Mouse (Mus musculus) heart, embryonic 10.5 days (tissue): Measurements from ENCODE around the gene Eri3. TPM values are rescaled to one million over a fixed set of nuclear protein-coding genes. Genes with fewer than 3 reads are reported as not detected.

Experiments
- DNase-seq: peaks from one replicate; pipeline ENCODE4 v3.0.0-alpha.2; 2017; ENCODE audit warnings: low spot score
- H3K27ac ChIP-seq: fragments of 300-500 bp; sonication (generic); 2 replicates; pipeline ENCODE4 v1.5.1; 2016; ENCODE audit warnings: mild to moderate bottlenecking
- H3K27me3 ChIP-seq: fragments of 300-500 bp; sonication (generic); 2 replicates; pipeline ENCODE4 v1.6.1; 2016; ENCODE audit warnings: mild to moderate bottlenecking; ENCODE audit not compliant: poor library complexity, insufficient read depth, severe bottlenecking
- H3K36me3 ChIP-seq: fragments of 300-500 bp; sonication (generic); 2 replicates; pipeline ENCODE4 v1.6.1; 2016; ENCODE audit warnings: mild to moderate bottlenecking, moderate library complexity
- H3K4me1 ChIP-seq: fragments of 300-500 bp; sonication (generic); 2 replicates; pipeline ENCODE4 v1.6.1; 2016; ENCODE audit warnings: mild to moderate bottlenecking
- H3K4me3 ChIP-seq: fragments of 300-500 bp; sonication (generic); 2 replicates; pipeline ENCODE4 v1.5.1; 2016; ENCODE audit warnings: mild to moderate bottlenecking, moderate library complexity
- H3K9me3 ChIP-seq: fragments of 300-500 bp; sonication (generic); 2 replicates; pipeline ENCODE4 v1.6.1; 2016; ENCODE audit warnings: mild to moderate bottlenecking, moderate library complexity
- WGBS: fragments of 180-500 bp; shearing (Covaris S2); methylation state at CpG from one replicate; pipeline ENCODE4 v1.1.7; 2016; 5-methylcytosine and 5-hydroxymethylcytosine counted together
- polyA plus RNA-seq: library from polyadenylated mRNA; unstranded; fragments of >200 nt; fragmentation: Nextera tagmentation; extraction: Ambion mirVana; gene quantifications from 2 replicates; pipeline ENCODE4 v1.2.1, GENCODE M21; 2016

Eri3 gene
- polyA plus RNA-seq, 1 experiment from 2014 or later = 118 TPM

- no peaks in the 10 kb centered on the region for H3K27me3 ChIP-seq
- no peaks in the 10 kb centered on the region for H3K9me3 ChIP-seq
- 78% methylated on average over 6 of the region's 6 CpGs for WGBS
- DNase-seq = no peak
- H3K4me3 ChIP-seq = no peak overlapping the region
- peaks cover 17% of the 10 kb centered on the region for H3K4me1 ChIP-seq
- H3K27ac ChIP-seq = no peak overlapping the region
- no peaks in the 10 kb centered on the region for H3K36me3 ChIP-seq
These were observed 3.5 kb upstream of the Eri3 start for GRCm38 (mm10) chr4:117546616-117547015.

GRCm38 (mm10) chr4:117549576-117549975 is 589 bp upstream of the Eri3 start:
- Histone ChIP-seq H3K36me3 (no peaks in the 10 kb centered on the region), H3K4me1 (peaks cover 22% of the 10 kb centered on the region), H3K27me3 (no peaks in the 10 kb centered on the region), H3K4me3 (peak overlapping the region; percentile 93; the same call in 1 of the 2 replicates), H3K27ac (peak overlapping the region; percentile 94), H3K9me3 (no peaks in the 10 kb centered on the region)
- 36% methylated on average over 6 of the region's 6 CpGs for WGBS
- no peak for DNase-seq

- Histone ChIP-seq H3K4me1 (peaks cover 29% of the 10 kb centered on the region), H3K27ac (peak overlapping the region; percentile 94; the same call in 1 of the 2 replicates), H3K36me3 (no peaks in the 10 kb centered on the region), H3K27me3 (no peaks in the 10 kb centered on the region), H3K4me3 (peak overlapping the region; percentile 93), H3K9me3 (no peaks in the 10 kb centered on the region)
- no peak for DNase-seq
- 51% methylated on average over 8 of the region's 8 CpGs for WGBS
These were observed 1.2 kb downstream of the Eri3 start for GRCm38 (mm10) chr4:117551144-117552000.

GRCm38 (mm10) chr4:117555495-117555894 is 5.3 kb downstream of the Eri3 start:
- Histone ChIP-seq H3K36me3 (peaks cover 6% of the 10 kb centered on the region), H3K4me1 (peaks cover 44% of the 10 kb centered on the region), H3K27me3 (no peaks in the 10 kb centered on the region), H3K27ac (no peak overlapping the region), H3K9me3 (no peaks in the 10 kb centered on the region), H3K4me3 (no peak overlapping the region)
- no peak for DNase-seq
- WGBS = 55% methylated on average over 2 of the region's 2 CpGs

- no peak for DNase-seq
- H3K4me1 ChIP-seq = peaks cover 35% of the 10 kb centered on the region
- H3K27me3 ChIP-seq = no peaks in the 10 kb centered on the region
- H3K36me3 ChIP-seq = peaks cover 6% of the 10 kb centered on the region
- no peak overlapping the region for H3K27ac ChIP-seq
- no peak overlapping the region for H3K4me3 ChIP-seq
- H3K9me3 ChIP-seq = no peaks in the 10 kb centered on the region
- WGBS = 52% methylated on average over 5 of the region's 5 CpGs
These were observed 6.2 kb downstream of the Eri3 start for GRCm38 (mm10) chr4:117556372-117556771.

- no peak overlapping the region for H3K27ac ChIP-seq
- WGBS = 52% methylated on average over 5 of the region's 5 CpGs
- no peak for DNase-seq
These were observed 7.0 kb downstream of the Eri3 start for GRCm38 (mm10) chr4:117557068-117557645.

GRCm38 (mm10) chr4:117563967-117564366 is 13.8 kb downstream of the Eri3 start:
- Histone ChIP-seq H3K4me1 (peaks cover 34% of the 10 kb centered on the region), H3K4me3 (no peak overlapping the region), H3K9me3 (no peaks in the 10 kb centered on the region), H3K27me3 (no peaks in the 10 kb centered on the region), H3K36me3 (peaks cover 30% of the 10 kb centered on the region), H3K27ac (no peak overlapping the region)
- 22% methylated on average over 9 of the region's 9 CpGs for WGBS
- DNase-seq = no peak

More at GRCm38 (mm10) chr4:117557068-117557645, 7.0 kb downstream of the Eri3 start:
- H3K9me3 ChIP-seq = no peaks in the 10 kb centered on the region
- H3K27me3 ChIP-seq = no peaks in the 10 kb centered on the region
- no peak overlapping the region for H3K4me3 ChIP-seq
- H3K4me1 ChIP-seq = peaks cover 30% of the 10 kb centered on the region
- peaks cover 7% of the 10 kb centered on the region for H3K36me3 ChIP-seq

- DNase-seq = no peak
- no peak overlapping the region for H3K27ac ChIP-seq
- no peak overlapping the region for H3K4me3 ChIP-seq
- WGBS = 72% methylated on average over 2 of the region's 2 CpGs
- H3K9me3 ChIP-seq = no peaks in the 10 kb centered on the region
- peaks cover 29% of the 10 kb centered on the region for H3K36me3 ChIP-seq
- no peaks in the 10 kb centered on the region for H3K27me3 ChIP-seq
- peaks cover 24% of the 10 kb centered on the region for H3K4me1 ChIP-seq
These were observed 18.7 kb downstream of the Eri3 start for GRCm38 (mm10) chr4:117568846-117569245.

- no peak overlapping the region for H3K27ac ChIP-seq
These were observed 20.8 kb downstream of the Eri3 start for GRCm38 (mm10) chr4:117570964-117571363.

GRCm38 (mm10) chr4:117577579-117577978 is 27.4 kb downstream of the Eri3 start:
- no peaks in the 10 kb centered on the region for H3K27me3 ChIP-seq
- peaks cover 18% of the 10 kb centered on the region for H3K36me3 ChIP-seq
- H3K9me3 ChIP-seq = no peaks in the 10 kb centered on the region
- H3K4me1 ChIP-seq = peaks cover 30% of the 10 kb centered on the region
- H3K4me3 ChIP-seq = no peak overlapping the region
- DNase-seq = no peak
- H3K27ac ChIP-seq = no peak overlapping the region
- WGBS = 87% methylated on average over 1 of the region's 1 CpGs

More at GRCm38 (mm10) chr4:117570964-117571363, 20.8 kb downstream of the Eri3 start:
- Histone ChIP-seq H3K4me3 (no peak overlapping the region), H3K4me1 (peaks cover 18% of the 10 kb centered on the region), H3K9me3 (no peaks in the 10 kb centered on the region), H3K27me3 (no peaks in the 10 kb centered on the region), H3K36me3 (peaks cover 22% of the 10 kb centered on the region; the same call in 1 of the 2 replicates)
- whole genome bisulfite sequencing = 70% methylated on average over 5 of the region's 5 CpGs
- DNase-seq = no peak

GRCm38 (mm10) chr4:117581626-117582025 is 31.5 kb downstream of the Eri3 start:
- H3K36me3 ChIP-seq = peaks cover 43% of the 10 kb centered on the region
- no peak overlapping the region for H3K4me3 ChIP-seq
- H3K27ac ChIP-seq = no peak overlapping the region
- H3K4me1 ChIP-seq = peaks cover 27% of the 10 kb centered on the region
- no peak for DNase-seq
- H3K9me3 ChIP-seq = no peaks in the 10 kb centered on the region
- no peaks in the 10 kb centered on the region for H3K27me3 ChIP-seq
- WGBS = 81% methylated on average over 9 of the region's 9 CpGs

- 55% methylated on average over 2 of the region's 2 CpGs for WGBS
These were observed 35.8 kb downstream of the Eri3 start for GRCm38 (mm10) chr4:117585995-117586394.

GRCm38 (mm10) chr4:117587447-117587846 is 37.3 kb downstream of the Eri3 start:
- Histone ChIP-seq H3K36me3 (peaks cover 49% of the 10 kb centered on the region), H3K27ac (no peak overlapping the region), H3K4me3 (no peak overlapping the region), H3K9me3 (no peaks in the 10 kb centered on the region), H3K27me3 (no peaks in the 10 kb centered on the region), H3K4me1 (peaks cover 42% of the 10 kb centered on the region)
- no peak for DNase-seq
- WGBS = 42% methylated on average over 4 of the region's 4 CpGs

More at GRCm38 (mm10) chr4:117585995-117586394, 35.8 kb downstream of the Eri3 start:
- DNase-seq = no peak
- peaks cover 55% of the 10 kb centered on the region for H3K36me3 ChIP-seq
- no peaks in the 10 kb centered on the region for H3K9me3 ChIP-seq
- peaks cover 35% of the 10 kb centered on the region for H3K4me1 ChIP-seq
- no peak overlapping the region for H3K4me3 ChIP-seq
- H3K27ac ChIP-seq = no peak overlapping the region
- H3K27me3 ChIP-seq = no peaks in the 10 kb centered on the region
